Mouse (Mus musculus) naive thymus-derived CD4-positive, alpha-beta T cell, adult 2 months (primary cell): ENCODE results near the gene Pef1.

Experiments used
- DNase-seq: peaks from one replicate; pipeline ENCODE4 v3.0.0-alpha.2; 2011; ENCODE audit warnings: low read depth

Pef1 gene

GRCm38 (mm10) chr4:130139214-130139492, 36.8 kb downstream of the Pef1 start, which contains the start of gene Hcrtr1:
TSS of gene Hcrtr1 (minus strand) at chr4:130139359.
- no peak for DNase-seq

GRCm38 (mm10) chr4:130140992-130141402, 38.6 kb downstream of the Pef1 start:
- no peak for DNase-seq

- no peak for DNase-seq
Observed at GRCm38 (mm10) chr4:130141786-130142185, 39.4 kb downstream of the Pef1 start.

GRCm38 (mm10) chr4:130148405-130148804, 46.0 kb downstream of the Pef1 start:
- DNase-seq: no peak

DNA sequence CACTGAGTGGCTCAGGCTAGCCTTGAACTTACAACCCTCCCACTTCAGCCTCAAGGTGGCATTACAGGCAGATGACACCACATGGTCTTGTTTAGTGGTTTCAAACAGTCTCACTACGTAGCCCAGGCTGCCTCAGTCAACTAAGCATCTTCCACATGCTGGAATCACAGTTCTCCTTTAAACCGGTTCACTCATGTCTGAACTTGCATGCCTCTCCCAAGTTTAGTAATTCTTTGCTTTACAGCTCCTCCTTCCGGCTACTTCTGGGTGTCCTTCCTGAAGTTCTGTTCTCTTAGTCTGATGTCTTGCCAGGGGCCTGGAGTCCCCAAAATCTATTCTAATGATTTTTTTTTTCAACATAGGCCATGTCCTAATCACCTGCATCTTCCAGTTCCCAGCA, 51.9 kb downstream of the Pef1 start:
- DNase-seq: no peak

DNA sequence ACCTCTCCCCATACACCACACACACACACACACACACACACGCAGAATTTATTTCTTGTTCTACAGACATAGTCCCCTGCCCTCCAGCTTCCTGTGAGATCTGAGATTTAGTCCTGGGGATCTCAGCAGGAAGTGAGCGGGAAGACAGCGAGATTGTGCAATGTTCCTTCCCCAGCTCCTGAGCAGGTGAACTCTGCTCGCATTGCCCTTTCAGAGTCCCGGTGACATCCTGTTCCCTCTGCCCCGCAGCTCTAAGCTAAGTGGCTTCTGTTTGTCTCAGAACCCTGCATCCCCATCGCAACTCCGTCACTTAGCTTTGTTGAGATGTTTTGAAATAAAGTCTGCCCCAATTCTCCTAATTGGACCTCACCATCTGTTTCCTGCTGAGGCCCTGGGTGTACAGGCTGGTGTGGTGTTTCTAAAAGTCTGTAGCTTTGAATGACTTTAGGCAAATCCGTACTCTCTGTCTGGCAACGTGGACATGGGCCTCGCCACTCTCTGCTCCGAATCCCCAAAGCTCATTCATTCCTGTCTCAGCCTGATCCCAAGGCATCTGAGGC, 54.5 kb downstream of the Pef1 start:
- no peak for DNase-seq

- DNase-seq: no peak
Observed at GRCm38 (mm10) chr4:130161349-130161748, 59.0 kb downstream of the Pef1 start.

- DNase-seq: no peak
Observed at GRCm38 (mm10) chr4:130163391-130163861, 61.1 kb downstream of the Pef1 start.

- no peak for DNase-seq
Observed at GRCm38 (mm10) chr4:130164121-130164520, 61.8 kb downstream of the Pef1 start.

DNA sequence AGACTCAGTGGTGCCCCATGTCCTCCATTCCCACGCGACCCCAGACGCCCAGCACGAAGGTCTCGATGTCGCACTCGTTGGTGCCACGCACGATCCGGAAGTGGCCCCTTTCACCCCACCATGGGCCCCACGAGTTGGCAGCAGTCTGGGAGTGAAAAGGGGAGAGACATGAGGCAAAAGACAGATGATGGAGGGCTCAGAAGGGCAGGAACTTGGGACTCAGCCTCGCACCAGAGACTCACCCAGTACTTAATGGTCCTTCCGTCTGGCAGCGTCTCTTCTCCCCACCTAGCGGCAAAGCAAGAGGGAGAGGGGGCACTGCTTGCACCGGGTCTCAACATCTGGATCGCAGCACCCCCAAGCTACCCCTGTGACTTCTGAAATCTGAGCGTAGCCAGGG, 63.7 kb downstream of the Pef1 start:
- no peak for DNase-seq

DNA sequence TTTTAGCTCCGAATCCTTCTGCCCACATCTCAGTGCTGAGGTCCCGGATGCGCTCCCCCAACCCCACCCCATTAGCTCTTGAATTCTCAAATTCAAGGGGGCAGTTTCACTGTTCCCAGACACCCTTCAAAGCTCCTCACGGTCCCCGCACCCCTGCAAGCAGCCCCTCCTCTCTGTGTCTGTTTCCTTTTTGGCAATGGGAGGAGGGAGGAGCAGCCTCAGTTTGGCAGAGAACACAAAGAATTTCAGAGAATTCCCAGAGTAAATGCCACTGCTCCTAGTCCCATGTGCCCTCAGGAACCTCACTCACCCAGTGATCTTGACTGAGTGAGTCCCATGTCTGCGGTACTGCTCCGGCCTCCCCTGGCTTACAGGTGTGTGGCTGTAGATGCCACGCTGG, 64.2 kb downstream of the Pef1 start:
- DNase-seq: no peak

- DNase-seq: no peak
Observed at GRCm38 (mm10) chr4:130167321-130167720, 65.0 kb downstream of the Pef1 start.

DNA sequence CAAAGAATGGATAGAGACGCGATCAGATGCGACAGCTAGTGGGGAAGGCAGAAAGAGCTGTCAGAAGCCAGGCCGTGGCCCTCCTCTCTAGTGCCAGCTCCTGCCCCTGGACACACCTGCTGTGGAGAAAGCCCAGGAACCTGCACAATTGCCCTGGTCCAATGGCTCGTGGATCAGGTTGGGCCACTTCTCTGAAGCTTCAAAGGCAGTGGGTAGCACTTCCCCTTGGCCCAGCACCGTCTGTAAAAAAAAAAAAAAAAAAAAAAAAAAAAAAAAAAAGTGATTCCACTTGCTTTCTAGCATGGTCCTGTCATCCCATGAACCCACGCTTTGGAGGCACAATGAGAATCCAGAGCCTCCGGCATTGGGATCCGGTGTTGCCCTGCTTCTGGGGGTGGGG, 65.5 kb downstream of the Pef1 start:
- DNase-seq: no peak

DNA sequence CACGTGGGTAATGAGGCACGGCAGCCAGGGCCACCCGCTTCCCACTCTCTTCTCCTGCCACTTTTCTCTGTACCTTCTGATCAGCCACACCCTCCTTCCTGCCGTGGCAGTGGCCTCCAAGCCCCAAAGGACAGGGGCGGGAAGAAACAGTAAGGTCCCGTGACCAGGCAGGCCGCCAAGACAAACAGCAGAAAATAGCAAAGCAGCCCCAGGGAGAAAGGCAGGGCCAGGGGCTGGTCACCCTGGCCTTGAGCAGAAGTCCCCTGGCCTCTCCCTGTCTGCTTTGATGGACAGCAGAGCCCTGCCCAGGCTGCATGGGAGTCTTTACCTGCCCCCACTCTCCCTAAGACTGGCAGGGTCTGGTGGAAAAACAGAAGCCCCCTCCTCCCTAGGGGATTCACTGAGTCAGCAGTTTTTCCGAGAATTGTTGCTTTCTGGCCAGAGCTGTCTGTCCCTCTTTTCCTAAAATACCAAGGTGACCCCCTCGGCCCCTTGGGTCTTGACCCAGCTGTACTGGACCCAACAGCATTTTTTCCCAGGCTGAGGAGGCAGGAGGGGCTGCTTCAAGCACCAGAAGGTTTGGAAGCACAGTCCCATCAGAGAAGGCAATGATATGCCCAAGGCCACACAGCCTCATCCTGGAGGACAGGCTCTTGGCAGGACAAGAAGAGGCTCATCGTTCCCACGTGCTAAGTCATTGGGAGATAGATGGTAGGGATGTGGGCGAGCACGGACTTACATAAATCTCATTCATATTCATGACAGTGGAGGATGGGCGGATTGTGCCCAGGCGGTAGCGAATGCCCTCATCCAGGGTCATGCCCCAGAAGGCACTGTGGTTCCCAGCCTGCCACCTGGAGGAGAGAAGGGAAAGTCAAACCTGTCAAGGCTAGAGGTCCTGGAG, 66.2 kb downstream of the Pef1 start:
- DNase-seq: no peak

GRCm38 (mm10) chr4:130169411-130169971, 67.1 kb downstream of the Pef1 start:
- no peak for DNase-seq

DNA sequence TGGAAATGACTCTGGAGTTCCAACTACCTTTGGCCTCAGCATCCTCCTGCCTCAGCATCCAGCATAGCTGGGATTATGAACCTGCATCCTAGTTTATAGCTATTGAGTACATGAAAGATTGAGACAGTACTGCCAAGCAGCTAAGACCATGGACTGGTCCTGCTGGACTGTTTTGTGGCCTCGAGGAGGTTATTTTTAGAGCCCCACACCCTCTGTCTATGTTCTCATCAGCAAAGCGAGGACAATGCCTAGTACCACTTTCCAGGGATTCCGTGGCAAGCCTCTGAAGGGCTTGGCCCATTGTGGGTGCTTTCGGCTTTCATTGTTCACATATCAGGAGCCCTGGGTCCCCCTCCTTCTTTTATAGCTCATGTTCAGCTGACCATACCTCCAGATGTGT, 68.0 kb downstream of the Pef1 start:
- DNase-seq: no peak

GRCm38 (mm10) chr4:130171951-130172765, 69.8 kb downstream of the Pef1 start:
- no peak for DNase-seq

DNA sequence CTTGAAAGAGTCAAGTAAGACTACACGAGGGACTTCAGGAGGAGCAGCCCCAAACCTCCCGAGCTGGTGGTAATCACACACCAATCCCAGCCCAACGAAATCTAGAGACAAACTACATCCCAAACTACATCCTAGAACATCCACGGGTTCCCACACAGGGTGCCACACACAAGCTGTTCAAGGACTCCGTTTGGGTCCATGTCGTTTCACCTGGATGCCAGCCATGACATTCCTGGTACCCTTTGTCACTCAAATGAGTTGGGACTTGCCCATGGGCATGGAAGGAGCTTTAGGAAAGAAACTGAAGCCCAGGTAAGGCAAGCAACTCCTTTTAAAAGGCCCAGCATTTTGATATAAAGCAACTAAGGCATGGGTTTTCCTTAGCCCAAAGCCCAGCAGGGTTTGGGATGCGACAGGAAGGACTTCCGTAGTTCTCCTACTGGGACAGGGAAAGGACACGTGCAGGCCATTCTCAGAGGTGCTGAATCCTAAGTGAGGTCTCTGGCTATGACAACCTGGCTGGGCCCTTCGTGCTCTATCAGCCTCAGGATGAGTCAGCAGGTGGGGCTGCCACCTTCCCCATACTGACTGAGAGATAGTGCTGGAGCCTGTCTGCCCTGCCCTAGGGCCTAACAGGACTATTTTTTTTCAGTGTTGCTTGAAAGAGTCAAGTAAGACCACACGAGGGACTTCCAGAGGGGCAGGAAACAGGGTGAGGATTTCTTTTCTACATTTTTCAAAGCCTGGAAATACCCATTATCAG, 70.9 kb downstream of the Pef1 start:
- DNase-seq: no peak

- DNase-seq: no peak
Observed at GRCm38 (mm10) chr4:130173911-130174311, 71.6 kb downstream of the Pef1 start.

DNA sequence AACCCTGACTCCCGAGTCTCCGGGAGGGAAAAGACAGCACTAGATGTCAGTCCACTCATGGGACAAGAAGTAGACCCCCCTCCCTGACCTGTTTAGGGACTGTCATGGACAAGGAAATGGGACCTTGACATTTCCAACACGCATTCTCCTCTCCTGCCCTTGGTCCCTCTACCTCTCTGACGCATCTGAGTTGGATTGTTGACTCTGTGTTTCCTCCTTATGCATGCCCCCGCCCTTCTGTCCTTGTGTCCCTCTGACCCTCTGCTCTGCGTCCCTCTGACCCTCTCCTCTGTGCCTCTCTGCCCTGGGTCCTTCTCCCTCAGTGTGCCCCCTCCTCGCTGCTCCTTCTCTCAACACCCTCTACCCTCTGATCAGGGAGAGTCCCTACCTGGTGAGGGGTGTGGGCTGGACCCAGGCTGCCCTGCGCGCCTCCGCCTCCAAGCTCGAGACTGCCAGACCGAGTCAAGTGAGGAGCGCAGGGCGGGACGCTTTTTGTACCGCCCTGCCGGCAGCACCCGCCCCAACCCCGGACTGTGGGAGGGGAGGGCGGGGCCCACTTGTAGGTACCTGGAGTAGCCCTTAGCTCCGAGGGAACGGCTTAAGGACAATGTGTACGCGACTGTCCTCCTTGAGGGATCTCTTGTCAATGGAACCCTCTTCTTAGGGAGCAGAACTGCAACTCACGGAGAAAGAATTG, 72.1 kb downstream of the Pef1 start:
- no peak for DNase-seq

DNA sequence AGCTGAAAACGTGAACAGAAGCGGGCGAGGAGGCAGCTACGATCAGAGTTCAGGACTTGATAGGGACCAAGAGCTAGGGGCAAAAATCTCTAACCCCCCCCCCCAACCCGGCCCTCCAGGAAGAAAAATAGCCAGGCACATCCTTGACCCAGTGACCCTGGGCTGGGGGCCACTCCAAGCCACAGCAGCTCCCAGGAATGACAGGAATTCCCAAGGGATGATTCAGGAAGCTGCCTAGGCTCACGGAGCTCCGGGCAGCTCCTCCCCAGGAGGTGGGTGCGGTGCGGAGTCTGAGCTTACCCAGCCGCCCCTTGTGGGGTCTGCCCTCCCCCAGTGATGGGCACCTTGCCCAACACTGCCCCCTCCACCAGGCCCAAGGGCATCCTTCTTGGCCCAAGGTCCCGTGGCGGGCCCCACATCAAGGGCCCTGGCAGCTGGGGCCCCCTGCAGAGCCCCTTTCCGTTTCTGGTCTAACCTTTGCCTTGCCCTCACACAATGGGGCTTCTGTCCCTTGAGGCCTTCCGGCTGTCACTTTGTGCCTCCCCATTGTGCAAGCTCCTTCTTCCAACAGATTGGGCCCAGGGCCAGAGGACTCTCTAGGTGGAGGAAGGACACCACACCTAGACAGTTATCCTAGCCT, 72.8 kb downstream of the Pef1 start, which contains the start of gene Tinagl1:
Gene Tinagl1, minus strand, starts transcription at position 51 of the 640 bp plus-strand sequence.
- no peak for DNase-seq
